Mouse (Mus musculus) hindlimb bud, embryonic 11.5 days (tissue): ENCODE measurements around the gene Atp9a.

Experiments used
- DNase-seq: peaks from one replicate; pipeline ENCODE4 v3.0.0-alpha.2; 2012; ENCODE audit warnings: low read depth, low spot score; ENCODE audit errors: extremely low spot score

The Atp9a gene

DNA sequence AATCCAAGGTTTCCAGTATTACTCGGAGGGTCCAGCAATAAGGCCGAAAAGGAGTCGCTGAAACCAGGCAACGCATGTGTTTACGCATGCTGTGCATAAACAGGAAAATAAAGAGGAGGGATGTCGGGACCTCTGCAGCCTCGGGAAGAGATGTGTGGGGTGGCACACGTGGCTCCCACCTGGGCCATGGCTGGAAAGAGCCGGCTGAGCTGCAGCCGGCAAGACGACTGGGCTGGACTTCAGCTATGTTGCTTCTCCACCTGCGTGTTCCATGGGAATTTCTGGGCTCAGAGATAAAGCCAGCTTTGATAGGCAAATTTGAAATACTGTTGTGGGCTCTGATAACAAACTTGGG, 139.8 kb downstream of the Atp9a start:
- DNase-seq: no peak

DNA sequence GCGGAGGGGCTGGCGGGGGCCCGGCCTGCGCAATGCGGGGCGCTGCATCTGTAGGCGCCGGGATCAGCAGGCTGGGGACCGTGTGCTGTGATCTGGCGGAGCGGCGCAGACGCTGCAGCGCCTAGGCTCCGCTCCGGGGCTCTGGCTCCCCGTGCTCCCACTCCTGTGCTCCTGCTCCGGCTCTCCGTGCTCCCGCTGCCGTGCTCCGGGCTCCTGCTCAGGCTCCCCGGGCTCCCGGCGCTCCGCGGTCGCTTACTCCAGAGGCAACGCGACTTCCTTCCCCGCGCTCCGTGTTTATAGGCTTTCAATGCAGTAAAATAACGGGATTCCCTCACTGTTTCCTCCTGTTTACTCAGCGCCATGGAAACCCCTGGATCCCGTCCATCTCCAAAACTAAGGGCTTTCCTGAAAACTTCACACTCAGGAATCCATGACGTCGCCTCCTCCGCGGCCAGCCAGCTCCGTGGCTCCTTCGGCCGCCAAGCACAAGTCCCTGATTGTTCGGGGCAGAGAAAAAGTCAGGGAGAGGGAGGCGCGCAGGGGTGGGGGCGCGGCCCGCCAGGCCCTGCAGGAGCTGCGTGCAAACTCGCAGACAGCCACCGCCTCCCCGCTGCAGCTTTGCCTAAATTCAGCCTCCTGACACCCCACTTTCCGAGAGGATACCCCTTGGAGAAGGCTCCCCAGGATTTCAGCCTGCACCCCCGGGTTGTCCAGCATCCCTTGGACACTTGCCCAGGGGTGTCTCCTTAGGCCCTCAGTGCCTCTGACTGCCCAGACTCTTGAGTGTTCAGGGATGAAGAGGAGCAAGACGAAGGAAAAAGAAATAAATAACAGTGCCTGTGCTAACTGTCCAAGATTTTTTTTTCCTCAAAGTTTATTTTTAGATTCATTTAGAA, 140.5 kb downstream of the Atp9a start, which contains the start of gene Nfatc2:
Gene Nfatc2, minus strand, starts transcription at position 167 of the 896 bp plus-strand sequence.
- peak; percentile 63 for DNase-seq

GRCm38 (mm10) chr2:168600750-168601490, 141.3 kb downstream of the Atp9a start:
- DNase-seq: no peak

GRCm38 (mm10) chr2:168595693-168596092, 146.5 kb downstream of the Atp9a start:
- no peak for DNase-seq

DNA sequence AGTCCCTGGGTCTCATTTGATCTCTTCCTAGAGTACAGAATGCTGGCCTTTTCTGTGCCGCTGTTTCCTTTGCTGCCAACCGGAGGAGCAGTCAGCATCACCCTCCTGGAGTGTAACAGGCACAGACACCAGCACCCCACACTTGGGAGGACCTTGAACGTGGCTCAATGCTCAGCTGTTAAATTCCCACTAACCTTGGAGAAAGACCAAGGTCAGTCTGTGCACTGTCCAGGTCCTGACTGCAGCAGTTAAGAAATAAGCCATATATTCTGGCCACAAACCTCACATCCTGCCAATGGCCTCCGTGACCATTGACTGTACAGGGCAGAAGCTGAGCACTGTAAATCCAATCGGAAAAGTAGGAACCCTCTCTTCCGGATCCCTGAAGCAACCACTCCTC, 148.5 kb downstream of the Atp9a start:
- DNase-seq: no peak

DNA sequence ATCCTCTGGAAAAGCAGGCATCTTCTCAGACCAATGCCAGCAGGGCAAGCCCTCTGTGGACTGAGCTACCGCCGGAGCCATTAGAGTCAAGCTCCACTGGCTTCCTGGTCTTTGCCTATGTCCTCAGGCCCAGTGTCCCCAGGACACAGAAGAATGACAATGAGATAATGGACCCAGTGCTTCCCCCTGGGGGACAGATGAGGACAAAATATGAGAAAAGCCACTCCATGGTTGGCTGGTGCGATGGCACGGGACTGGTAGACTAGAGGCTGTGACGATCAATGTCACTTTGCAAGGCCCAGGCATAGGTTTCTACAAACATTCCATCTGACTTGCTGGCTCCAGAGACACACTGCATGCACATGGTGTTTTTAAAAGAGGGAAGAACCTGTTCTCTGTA, 149.2 kb downstream of the Atp9a start:
- no peak for DNase-seq

GRCm38 (mm10) chr2:168591076-168591475, 151.1 kb downstream of the Atp9a start:
- DNase-seq: no peak

DNA sequence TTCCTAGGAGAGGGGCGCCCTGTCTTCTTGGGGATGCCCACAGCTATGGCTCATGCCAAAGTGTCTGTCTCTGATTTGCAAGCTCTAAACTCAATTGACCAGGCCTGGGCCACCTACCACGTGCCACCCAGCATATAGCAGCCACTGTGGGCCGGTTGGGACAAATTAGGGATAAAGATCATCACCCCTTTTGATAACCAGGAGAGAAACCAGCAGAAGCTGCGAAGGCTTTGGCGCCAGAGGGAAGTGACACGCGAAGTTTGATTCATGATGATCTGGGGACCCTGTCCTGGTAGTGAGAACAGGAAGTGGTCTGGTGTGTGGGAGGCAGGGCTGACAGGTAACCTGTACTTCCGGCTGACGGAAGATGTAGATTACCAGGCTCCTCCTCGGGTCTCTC, 151.7 kb downstream of the Atp9a start:
- DNase-seq: no peak

- DNase-seq: no peak
Measured at GRCm38 (mm10) chr2:168590168-168590551, 152.0 kb downstream of the Atp9a start.

GRCm38 (mm10) chr2:168589368-168590167, 152.6 kb downstream of the Atp9a start:
- DNase-seq: no peak

DNA sequence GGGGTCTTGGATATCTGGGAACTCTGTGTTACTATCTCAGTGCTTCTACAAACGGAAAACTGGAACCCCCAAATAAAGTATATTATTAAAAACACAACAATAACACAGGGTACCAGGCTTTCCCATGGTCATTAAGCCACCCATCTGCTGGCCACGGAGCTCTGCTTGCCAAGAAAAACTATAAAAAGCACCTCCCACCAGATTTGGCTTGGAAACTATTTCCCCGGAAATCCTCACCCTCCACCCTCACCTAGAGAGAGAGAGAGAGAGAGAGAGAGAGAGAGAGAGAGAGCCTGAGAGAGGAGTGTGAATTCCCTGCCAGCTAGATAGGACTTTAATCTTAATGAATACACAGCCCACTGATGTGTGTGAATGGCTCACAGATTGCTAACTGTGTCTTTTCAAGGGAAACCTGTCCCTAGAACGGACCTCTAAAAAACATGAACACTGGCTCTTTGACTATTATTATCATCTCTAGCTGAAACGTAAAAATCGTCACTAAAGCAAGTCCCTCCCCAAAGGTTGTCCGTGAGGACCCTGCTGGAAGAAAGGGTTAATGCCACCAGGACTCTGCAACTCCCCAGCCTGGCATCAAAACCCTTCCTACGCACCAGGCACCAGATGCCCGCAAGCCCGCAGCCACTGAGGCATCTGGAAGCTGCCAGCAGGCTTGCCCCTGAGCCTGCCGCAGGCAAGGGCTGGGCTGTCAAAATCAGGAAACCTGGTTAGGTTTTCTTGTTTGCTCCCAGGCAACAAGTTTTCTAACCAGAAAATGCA, 153.4 kb downstream of the Atp9a start:
- no peak for DNase-seq

DNA sequence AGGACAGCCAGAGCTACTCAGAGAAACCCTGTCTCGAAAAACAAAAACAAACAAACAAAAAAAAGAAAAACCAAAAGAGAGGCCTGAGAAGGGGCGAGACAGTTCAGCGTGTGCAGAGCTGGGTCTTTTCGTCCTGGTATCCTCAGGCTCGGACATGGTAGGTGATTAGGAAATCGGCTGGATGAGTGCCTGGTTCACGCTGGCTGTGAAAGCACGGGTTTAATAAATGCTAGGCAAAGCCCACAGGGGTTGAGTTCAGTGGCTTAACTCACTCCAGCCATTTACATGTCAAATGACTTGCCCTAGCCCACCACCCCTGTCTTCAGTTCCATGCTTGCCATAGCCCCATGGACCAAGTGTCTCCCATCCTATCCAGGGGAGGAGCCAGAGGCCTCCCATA, 155.1 kb downstream of the Atp9a start:
- no peak for DNase-seq

DNA sequence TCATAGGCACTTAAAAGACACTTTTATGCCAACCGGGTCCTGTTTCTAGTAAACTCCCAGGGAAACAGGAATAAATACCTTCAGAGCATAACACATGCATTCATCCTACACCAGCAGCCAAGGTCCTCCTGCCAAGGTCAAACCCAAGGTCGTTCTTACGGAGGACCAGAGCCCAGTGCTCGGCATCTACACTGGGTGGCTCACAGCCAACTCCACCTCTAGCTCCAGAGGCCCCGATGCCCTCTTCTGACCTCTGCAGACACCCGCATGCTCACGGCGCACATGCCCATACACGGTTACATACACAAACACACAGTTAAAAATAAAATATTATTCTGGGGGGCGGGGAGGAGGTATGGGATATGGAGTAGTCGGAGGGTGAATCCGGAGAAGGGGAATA, 155.7 kb downstream of the Atp9a start:
- DNase-seq: no peak

DNA sequence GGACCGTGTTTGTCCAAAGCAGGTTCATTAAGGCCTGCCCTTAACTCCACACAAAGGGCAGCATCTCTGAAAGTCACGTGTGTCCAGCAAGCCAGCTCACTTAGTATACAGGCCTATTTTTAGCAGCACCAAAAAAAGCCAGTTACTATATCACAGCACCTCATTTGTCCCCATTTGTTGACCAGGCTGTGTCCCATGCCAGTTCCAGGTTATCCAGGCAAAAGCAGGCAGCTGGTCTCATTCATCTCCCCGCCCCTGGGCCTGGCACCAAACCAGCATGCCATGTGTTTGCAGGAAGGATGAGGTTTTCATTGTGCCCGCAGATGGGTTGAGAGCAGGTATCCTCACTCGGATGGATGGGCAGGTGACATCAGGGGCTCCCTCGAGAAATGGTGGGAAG, 157.4 kb downstream of the Atp9a start:
- no peak for DNase-seq
